Mouse (Mus musculus): ENCODE data around the gene Olfr313. TPM values are rescaled to one million over a fixed set of nuclear protein-coding genes. Genes with fewer than 3 reads are reported as not detected.
"Not testable (repeated sequence)": the region's sequence is repeated elsewhere in the genome, so short reads cannot be mapped to it uniquely, and the experiment has no call there.

Gene Olfr313
- polyA plus RNA-seq, 1 experiment from 2014 or later: not detected

DNA sequence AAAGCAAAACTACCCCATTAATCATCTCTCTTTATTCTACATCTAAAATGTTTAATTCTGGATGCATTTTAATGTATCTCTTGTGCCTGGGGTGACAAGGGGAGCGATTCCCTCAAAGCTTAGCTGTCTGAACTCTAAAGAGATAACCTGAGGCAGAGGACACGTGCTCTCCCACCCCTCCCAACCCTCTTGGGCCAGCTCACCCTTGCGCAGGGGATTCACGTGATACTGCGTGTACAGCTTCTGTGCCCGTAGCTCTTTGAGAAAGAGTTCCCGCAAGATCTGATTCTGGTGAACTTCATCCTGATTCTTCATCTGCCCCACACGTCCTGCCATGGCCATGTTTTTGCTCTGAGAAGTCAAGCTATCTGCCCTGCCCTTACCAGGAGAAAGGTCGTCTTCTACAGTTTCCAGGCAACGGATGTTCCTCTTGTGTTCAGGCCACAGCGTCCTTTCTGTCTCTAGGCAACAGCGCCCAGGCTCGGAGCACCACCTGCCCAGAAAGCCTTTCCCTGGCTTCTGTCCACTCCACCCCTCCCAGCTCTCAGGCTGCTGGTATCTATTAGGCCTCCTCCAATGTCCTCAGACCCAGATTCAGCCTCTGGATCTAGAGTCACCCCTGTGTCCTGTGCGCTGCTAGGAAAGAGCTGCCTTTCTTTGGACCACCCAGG lies 13.1 kb upstream of the Olfr313 start, which contains the start of gene Fam183b:
TSS of gene Fam183b (minus strand) at position 403 of the 671 bp plus-strand sequence.
- ATAC-seq (replicated peaks; ENCODE audit: low FRiP score): peak; percentile 46
- Histone ChIP-seq H3K27me3 (no peaks in the 10 kb centered on the region), H3K4me2 (no peak within 1 kb of the TSS), H3K4me1 (0 out of 2 replicates have a peak, but pooled peaks cover 10% of the 10 kb centered on the region), H3K9me3 (replicated peaks) (no peaks in the 10 kb centered on the region), H3K27ac (no peak within 1 kb of the TSS), H3K9ac (no peak within 1 kb of the TSS), H3K36me3 (no peaks in the 10 kb centered on the region), H3K4me3 (replicated peaks) (no peak within 1 kb of the TSS)
- 42% methylated on average over 14 of the region's 14 CpGs for WGBS

DNA sequence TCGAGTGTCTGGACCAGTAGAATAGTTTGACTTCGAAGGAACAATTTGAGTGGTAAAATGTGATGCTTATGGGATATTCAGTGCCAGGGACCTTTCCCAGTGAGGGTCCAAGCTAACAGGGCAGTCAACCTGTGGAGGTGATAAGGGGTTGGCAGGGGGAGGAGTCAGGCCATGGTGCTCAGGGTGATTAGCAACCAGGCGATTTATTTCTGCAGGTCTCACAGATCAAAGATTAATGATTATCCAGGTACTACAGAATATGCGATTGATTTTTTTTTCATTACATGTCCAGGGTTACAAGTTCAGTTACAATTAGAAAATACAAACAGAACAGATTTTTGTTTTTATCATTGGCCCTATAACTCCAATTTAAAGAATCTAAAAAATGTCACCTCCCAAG lies 10.9 kb upstream of the Olfr313 start:
- H3K9ac ChIP-seq: no peak overlapping the region
- no peaks in the 10 kb centered on the region for H3K27me3 ChIP-seq
- no peak overlapping the region for H3K4me3 ChIP-seq (replicated peaks)
- no peak for ATAC-seq (replicated peaks; ENCODE audit: low FRiP score)
- 0 out of 2 replicates have a peak, but pooled peaks cover 10% of the 10 kb centered on the region for H3K4me1 ChIP-seq
- 67% methylated on average over 4 of the region's 4 CpGs for WGBS
- H3K36me3 ChIP-seq: no peaks in the 10 kb centered on the region
- no peaks in the 10 kb centered on the region for H3K9me3 ChIP-seq (replicated peaks)
- H3K27ac ChIP-seq: no peak overlapping the region
- no peak overlapping the region for H3K4me2 ChIP-seq

DNA sequence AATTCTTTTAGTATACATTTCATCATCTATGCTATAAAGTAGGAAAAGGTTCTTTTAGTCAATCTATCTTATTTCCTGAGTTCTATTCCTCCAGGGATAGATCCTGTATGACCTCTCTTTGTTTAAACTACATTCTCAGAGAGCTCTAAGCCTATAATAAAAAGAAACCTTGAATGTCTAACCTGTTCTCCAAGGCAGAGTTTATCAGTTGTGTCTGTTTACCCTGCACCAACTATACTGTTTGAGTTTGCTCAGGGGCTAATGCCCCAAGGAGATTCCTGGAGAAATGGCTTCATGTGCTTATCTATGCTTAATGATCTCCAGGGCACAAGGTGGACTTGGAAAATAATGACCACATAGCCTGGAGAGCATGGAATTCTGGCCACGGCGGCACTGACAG lies 10.4 kb upstream of the Olfr313 start:
- H3K9ac ChIP-seq: no peak overlapping the region
- no peak overlapping the region for H3K27ac ChIP-seq
- WGBS: 63% methylated on average over 2 of the region's 2 CpGs
- no peak overlapping the region for H3K4me3 ChIP-seq (replicated peaks)
- no peak for ATAC-seq (replicated peaks; ENCODE audit: low FRiP score)
- H3K4me1 ChIP-seq: 0 out of 2 replicates have a peak, but pooled peaks cover 10% of the 10 kb centered on the region
- H3K9me3 ChIP-seq (replicated peaks): no peaks in the 10 kb centered on the region
- H3K27me3 ChIP-seq: no peaks in the 10 kb centered on the region
- H3K4me2 ChIP-seq: no peak overlapping the region
- H3K36me3 ChIP-seq: no peaks in the 10 kb centered on the region

DNA sequence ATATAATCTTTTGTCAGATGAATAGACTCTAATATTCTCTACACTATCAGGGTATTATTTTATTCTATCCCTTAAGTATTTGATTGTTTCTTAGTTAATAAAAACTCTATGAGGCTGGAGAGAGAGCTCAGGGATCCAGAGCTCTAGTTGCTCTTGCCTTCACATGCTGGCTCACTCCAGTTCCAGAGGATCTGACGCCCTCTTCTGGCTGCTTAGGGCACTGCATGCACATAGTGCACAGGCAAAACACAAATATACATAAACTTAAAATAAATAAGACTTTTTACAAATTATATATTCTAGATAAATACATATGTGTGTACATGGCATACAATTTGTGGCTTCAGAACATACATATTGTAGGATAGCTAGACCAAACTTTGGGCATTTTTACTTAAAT lies 2.8 kb upstream of the Olfr313 start:
- WGBS: 6% methylated on average over 1 of the region's 1 CpGs
- ATAC-seq (replicated peaks; ENCODE audit: low FRiP score): no peak
- Histone ChIP-seq H3K4me2 (no peak overlapping the region), H3K27me3 (no peaks in the 10 kb centered on the region), H3K4me1 (no peaks in the 10 kb centered on the region), H3K4me3 (replicated peaks) (no peak overlapping the region), H3K36me3 (no peaks in the 10 kb centered on the region), H3K9ac (no peak overlapping the region), H3K9me3 (replicated peaks) (no peaks in the 10 kb centered on the region), H3K27ac (no peak overlapping the region)

DNA sequence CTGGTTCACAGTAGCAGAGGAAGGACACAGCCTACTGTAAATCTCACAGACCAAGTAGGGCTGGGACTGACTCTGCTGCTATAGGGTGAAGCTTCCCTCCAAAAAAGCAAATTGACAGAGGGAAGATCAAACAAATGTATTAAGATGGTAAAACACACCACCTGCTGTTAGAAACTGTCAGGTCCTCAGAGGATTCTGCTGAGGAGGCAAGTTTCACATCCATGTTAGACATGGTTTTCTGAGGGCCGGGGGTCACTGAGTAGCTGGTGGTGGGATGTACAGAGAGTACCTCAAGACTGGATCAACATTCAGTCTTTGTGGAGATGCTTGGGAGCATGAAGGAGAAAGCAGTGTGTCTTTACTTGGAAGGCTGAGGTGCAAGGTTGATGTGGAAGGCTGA lies 876 bp downstream of the Olfr313 start:
- no peaks in the 10 kb centered on the region for H3K4me1 ChIP-seq
- no peaks in the 10 kb centered on the region for H3K9me3 ChIP-seq (replicated peaks)
- no peak overlapping the region for H3K4me3 ChIP-seq (replicated peaks)
- no peak for ATAC-seq (replicated peaks; ENCODE audit: low FRiP score)
- no peak overlapping the region for H3K4me2 ChIP-seq
- H3K36me3 ChIP-seq: no peaks in the 10 kb centered on the region
- H3K9ac ChIP-seq: no peak overlapping the region
- H3K27me3 ChIP-seq: no peaks in the 10 kb centered on the region
- no peak overlapping the region for H3K27ac ChIP-seq
- 78% methylated on average over 1 of the region's 1 CpGs for WGBS

DNA sequence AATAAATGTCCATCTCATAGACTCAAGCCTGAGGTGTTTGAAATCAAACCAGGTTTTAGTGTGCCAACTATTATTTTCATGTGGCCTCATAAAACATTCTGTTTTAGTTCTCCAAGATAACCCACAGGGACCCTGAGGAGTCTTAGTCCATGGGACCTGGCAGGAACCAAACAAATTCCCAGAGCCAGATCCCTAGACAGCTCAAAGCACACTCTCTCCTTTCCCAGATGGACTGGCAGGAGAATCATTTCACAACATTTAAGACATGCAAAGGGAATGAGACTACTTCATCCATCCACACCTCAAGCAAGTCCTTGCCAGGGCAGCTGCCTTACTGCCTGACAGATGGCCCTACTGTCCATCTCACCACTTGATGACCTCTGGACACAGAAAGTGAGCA lies 14.1 kb downstream of the Olfr313 start, which contains the start of gene Olfr312:
TSS of gene Olfr312 (plus strand) at position 301 of the 400 bp plus-strand sequence.
- not testable (repeated sequence) for H3K4me1 ChIP-seq; H3K4me2 ChIP-seq; H3K9ac ChIP-seq; H3K36me3 ChIP-seq; H3K27ac ChIP-seq; H3K4me3 ChIP-seq (replicated peaks); ATAC-seq (replicated peaks; ENCODE audit: low FRiP score); H3K27me3 ChIP-seq; H3K9me3 ChIP-seq (replicated peaks)

DNA sequence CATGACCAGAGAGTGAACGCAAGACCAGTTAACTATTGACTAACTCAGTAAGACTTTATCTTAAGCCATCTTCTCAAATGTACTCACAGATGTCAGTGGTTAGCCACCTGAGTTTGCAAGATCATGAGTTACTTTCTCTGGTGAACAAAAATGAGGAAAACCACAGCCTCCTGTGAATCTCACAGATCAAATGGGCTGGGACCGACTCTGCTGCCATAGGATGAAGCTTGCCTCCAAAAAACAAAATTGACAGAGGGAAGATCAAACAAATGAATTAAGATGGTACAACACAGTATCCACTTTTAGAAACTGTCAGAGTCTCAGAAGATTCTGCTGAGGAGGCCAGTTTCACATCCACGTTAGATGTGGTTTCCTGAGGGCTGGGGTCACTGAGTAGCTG lies 15.0 kb downstream of the Olfr313 start:
- Histone ChIP-seq H3K27ac (no peak overlapping the region), H3K9ac (no peak overlapping the region), H3K4me3 (replicated peaks) (no peak overlapping the region), H3K36me3 (no peaks in the 10 kb centered on the region), H3K4me1 (no peaks in the 10 kb centered on the region), H3K27me3 (0 out of 2 replicates have a peak, but pooled peaks cover 6% of the 10 kb centered on the region), H3K9me3 (replicated peaks) (no peaks in the 10 kb centered on the region), H3K4me2 (no peak overlapping the region)
- WGBS: 74% methylated on average over 3 of the region's 3 CpGs
- no peak for ATAC-seq (replicated peaks; ENCODE audit: low FRiP score)

DNA sequence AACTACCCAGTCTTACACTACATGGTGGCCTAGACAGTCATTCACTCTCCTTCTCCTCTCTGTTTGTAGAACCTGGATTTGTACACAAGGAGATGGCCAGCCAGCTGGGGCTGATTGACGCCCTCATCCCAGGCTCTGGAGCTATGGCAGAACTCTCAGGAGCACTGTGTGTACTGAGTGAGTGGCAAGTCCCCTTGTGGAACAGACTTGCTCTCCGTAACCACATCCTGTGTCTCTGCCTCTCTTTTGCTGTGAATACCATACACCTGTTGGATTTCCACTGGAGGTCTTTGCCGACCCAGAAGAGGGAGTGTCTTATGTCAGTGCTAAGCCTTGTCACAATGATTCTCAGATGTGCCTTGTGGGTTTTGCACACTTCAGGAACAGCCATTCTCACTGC lies 17.7 kb downstream of the Olfr313 start:
- H3K27me3 ChIP-seq; H3K4me2 ChIP-seq; H3K36me3 ChIP-seq; H3K9me3 ChIP-seq (replicated peaks); H3K27ac ChIP-seq; H3K4me3 ChIP-seq (replicated peaks); ATAC-seq (replicated peaks; ENCODE audit: low FRiP score); H3K9ac ChIP-seq; H3K4me1 ChIP-seq: not testable (repeated sequence)
- WGBS: 87% methylated on average over 3 of the region's 3 CpGs

DNA sequence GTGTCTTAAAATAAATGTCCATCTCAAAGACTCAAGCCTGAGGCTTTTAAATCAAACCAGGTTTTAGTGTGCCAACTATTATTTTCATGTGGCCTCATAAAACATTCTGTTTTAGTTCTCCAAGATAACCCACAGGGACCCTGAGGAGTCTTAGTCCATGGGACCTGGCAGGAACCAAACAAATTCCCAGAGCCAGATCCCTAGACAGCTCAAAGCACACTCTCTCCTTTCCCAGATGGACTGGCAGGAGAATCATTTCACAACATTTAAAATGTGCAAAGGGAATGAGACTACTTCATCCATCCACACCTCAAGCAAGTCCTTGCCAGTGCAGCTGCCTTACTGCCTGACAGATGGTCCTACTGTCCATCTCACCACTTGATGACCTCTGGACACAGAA lies 24.2 kb downstream of the Olfr313 start, which contains the start of gene Olfr311:
TSS of gene Olfr311 (plus strand) at position 301 of the 400 bp plus-strand sequence.
- not testable (repeated sequence) for H3K4me1 ChIP-seq; H3K27me3 ChIP-seq; H3K27ac ChIP-seq; H3K9ac ChIP-seq; H3K4me3 ChIP-seq (replicated peaks); H3K4me2 ChIP-seq; H3K36me3 ChIP-seq; ATAC-seq (replicated peaks; ENCODE audit: low FRiP score); H3K9me3 ChIP-seq (replicated peaks)

DNA sequence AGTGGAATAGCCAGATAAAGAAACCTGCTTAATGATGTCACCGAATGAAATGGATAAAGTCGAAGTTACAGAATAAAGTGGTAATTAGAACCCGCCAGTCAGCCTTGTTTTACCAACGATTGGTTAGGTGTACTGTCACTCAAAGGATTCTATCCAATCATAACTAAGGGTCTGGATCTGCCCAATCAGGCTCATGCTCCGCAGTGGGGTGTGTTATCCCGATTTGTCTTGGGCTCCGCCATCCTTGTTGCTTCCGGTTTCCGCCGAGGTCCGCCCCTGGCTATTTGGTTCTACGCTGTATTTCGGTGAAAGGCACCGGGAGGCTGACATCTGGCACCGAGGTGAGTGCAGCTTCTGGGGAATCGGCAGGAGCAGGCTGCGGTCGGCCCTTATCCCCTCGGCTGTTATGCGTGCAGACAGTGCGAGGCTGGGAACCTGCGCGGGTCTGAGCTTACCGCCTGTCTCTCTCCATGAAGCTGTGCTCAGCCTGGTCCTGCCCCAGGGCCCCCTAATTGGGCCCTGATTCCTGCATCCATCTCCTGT lies 32.2 kb downstream of the Olfr313 start, which contains the start of gene Gm12258:
TSS of gene Gm12258 (plus strand) at position 240 of the 543 bp plus-strand sequence.
- peaks cover 21% of the 10 kb centered on the region for H3K36me3 ChIP-seq
- peak within 1 kb of the TSS; percentile 72 for H3K27ac ChIP-seq
- peak within 1 kb of the TSS; percentile 82 for H3K4me3 ChIP-seq (replicated peaks)
- H3K4me2 ChIP-seq: peak within 1 kb of the TSS; percentile 88
- H3K9me3 ChIP-seq (replicated peaks): no peaks in the 10 kb centered on the region
- no peaks in the 10 kb centered on the region for H3K27me3 ChIP-seq
- H3K9ac ChIP-seq: peak within 1 kb of the TSS; percentile 75
- under 1% methylated on average over 24 of the region's 24 CpGs for whole genome bisulfite sequencing
- H3K4me1 ChIP-seq: peaks cover 11% of the 10 kb centered on the region
- ATAC-seq (replicated peaks; ENCODE audit: low FRiP score): peak; percentile 100

DNA sequence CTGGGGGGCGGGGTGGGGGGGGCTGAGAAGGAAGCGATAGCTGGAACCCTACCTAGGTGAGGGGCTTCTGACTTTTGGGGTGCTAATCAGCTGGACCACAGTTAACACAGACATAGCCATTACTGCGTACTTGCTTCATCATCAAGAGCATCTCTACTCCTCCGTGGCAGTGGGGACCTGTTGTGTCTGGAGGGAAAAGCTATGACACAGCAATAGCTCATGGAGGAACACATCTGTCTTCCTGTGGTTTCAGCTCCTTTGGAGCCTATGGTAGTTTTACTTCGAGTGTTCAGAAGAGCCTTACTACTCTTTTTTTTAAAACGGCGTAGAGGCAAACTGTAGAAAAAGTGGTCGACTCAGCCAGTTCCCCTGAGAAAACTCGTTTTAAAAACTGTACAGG lies 32.8 kb downstream of the Olfr313 start:
- peak overlapping the region; percentile 82 for H3K4me3 ChIP-seq (replicated peaks)
- H3K9me3 ChIP-seq (replicated peaks): no peaks in the 10 kb centered on the region
- no peak; the same call in 1 of the 2 replicates for ATAC-seq (replicated peaks; ENCODE audit: low FRiP score)
- no peak overlapping the region for H3K27ac ChIP-seq
- WGBS: 42% methylated on average over 9 of the region's 9 CpGs
- no peaks in the 10 kb centered on the region for H3K27me3 ChIP-seq
- H3K36me3 ChIP-seq: peaks cover 24% of the 10 kb centered on the region
- H3K4me1 ChIP-seq: peaks cover 11% of the 10 kb centered on the region
- peak overlapping the region; percentile 88 for H3K4me2 ChIP-seq
- peak overlapping the region; percentile 75 for H3K9ac ChIP-seq

DNA sequence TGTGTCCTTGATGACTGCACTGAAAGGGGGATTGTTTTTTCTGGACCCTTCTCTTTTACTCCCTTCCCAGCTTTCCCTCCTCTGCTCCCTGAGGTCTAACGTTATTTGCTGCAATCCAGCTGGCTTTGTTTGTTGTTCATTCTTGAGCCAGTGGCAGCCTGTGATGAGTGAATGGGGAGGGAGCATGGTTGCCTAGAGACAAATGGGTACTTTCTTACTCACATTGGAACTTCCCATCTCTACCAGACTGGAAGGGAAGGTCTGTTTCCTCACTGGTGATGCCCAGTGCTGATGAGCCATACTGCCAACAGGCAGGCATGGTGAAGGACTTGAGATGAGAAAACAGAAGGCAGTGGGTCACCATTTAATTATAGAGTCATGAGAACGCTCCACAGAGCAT lies 34.9 kb downstream of the Olfr313 start:
- ATAC-seq (replicated peaks; ENCODE audit: low FRiP score): no peak
- 74% methylated on average over 2 of the region's 2 CpGs for WGBS
- H3K4me3 ChIP-seq (replicated peaks): no peak overlapping the region

More for the DNA sequence above, 34.9 kb downstream of the Olfr313 start:
- H3K4me1 ChIP-seq: peaks cover 11% of the 10 kb centered on the region
- no peak overlapping the region for H3K27ac ChIP-seq
- no peak overlapping the region for H3K4me2 ChIP-seq
- peaks cover 28% of the 10 kb centered on the region for H3K36me3 ChIP-seq
- no peaks in the 10 kb centered on the region for H3K27me3 ChIP-seq
- no peak overlapping the region for H3K9ac ChIP-seq
- H3K9me3 ChIP-seq (replicated peaks): no peaks in the 10 kb centered on the region
